8 mouse cellular contexts compared by ENCODE assay signal in genomic region chr8:122433269-122433905, GRCm38 (mm10). TPM values are rescaled to one million over a fixed set of nuclear protein-coding genes. Genes with fewer than 3 reads are reported as not detected.
DNase-seq lines count a peak whose midpoint lies in the region; ATAC-seq lines count a peak whose summit lies in the region.

No protein-coding gene starts in this region.

- peak overlapping the region; percentile 79 for H3K27ac ChIP-seq in kidney, embryonic 16.5 days (ENCODE audit: low read length)
- no peak overlapping the region for H3K27ac ChIP-seq in embryonic facial prominence, embryonic 12.5 days
- peak overlapping the region; percentile 84 for H3K27ac ChIP-seq in limb, embryonic 10.5 days
- H3K27ac ChIP-seq in neural tube, embryonic 13.5 days (replicated peaks): no peak overlapping the region

- H3K36me3 ChIP-seq in kidney, embryonic 16.5 days (ENCODE audit: insufficient read depth, low read length): peaks cover 13% of the 10 kb centered on the region
- H3K36me3 ChIP-seq in embryonic facial prominence, embryonic 12.5 days: peaks cover 44% of the 10 kb centered on the region
- H3K36me3 ChIP-seq in limb, embryonic 10.5 days: peaks cover 53% of the 10 kb centered on the region
- peaks cover 54% of the 10 kb centered on the region for H3K36me3 ChIP-seq in neural tube, embryonic 13.5 days

- ATAC-seq in kidney, embryonic 16.5 days (ENCODE audit: low FRiP score, low TSS enrichment): peak; percentile 32
- 0 out of 2 replicates have a peak, but pooled peaks have one; percentile 37 for ATAC-seq in embryonic facial prominence, embryonic 12.5 days (ENCODE audit: insufficient number of reproducible peaks, insufficient read depth, low FRiP score, low TSS enrichment)
- peak; percentile 45 for ATAC-seq in neural tube, embryonic 13.5 days (ENCODE audit: low read depth)
- ATAC-seq in inflammation-experienced regulatory T-cells, adult 6 months: no peak

- H3K4me3 ChIP-seq in kidney, embryonic 16.5 days (ENCODE audit: low read length): no peak overlapping the region; the same call in 1 of the 2 replicates
- no peak overlapping the region for H3K4me3 ChIP-seq in embryonic facial prominence, embryonic 12.5 days
- H3K4me3 ChIP-seq in limb, embryonic 10.5 days: peak overlapping the region; percentile 63; the same call in 1 of the 2 replicates
- peak overlapping the region; percentile 39; the same call in 1 of the 2 replicates for H3K4me3 ChIP-seq in neural tube, embryonic 13.5 days

- WGBS in kidney, embryonic 16.5 days: 69% methylated on average over 11 of the region's 11 CpGs
- WGBS in embryonic facial prominence, embryonic 12.5 days: 74% methylated on average over 11 of the region's 11 CpGs
- 69% methylated on average over 11 of the region's 11 CpGs for WGBS in limb, embryonic 10.5 days
- 67% methylated on average over 11 of the region's 11 CpGs for WGBS in neural tube, embryonic 13.5 days

- peak overlapping the region; percentile 77 for H3K9ac ChIP-seq in kidney, embryonic 16.5 days (replicated peaks; ENCODE audit: low read length)
- no peak overlapping the region for H3K9ac ChIP-seq in embryonic facial prominence, embryonic 12.5 days
- H3K9ac ChIP-seq in neural tube, embryonic 13.5 days: peak overlapping the region; percentile 65; the same call in 1 of the 2 replicates

- H3K9me3 ChIP-seq in kidney, embryonic 16.5 days (ENCODE audit: low read length): no peaks in the 10 kb centered on the region
- 0 out of 2 replicates have a peak, but pooled peaks cover 3% of the 10 kb centered on the region for H3K9me3 ChIP-seq in embryonic facial prominence, embryonic 12.5 days
- no peaks in the 10 kb centered on the region for H3K9me3 ChIP-seq in limb, embryonic 10.5 days (replicated peaks)
- H3K9me3 ChIP-seq in neural tube, embryonic 13.5 days: no peaks in the 10 kb centered on the region

- peak overlapping the region; percentile 87; the same call in 1 of the 2 replicates for H3K4me2 ChIP-seq in kidney, embryonic 16.5 days (replicated peaks; ENCODE audit: low read depth, low read length)
- H3K4me2 ChIP-seq in embryonic facial prominence, embryonic 12.5 days (replicated peaks): no peak overlapping the region
- peak overlapping the region; percentile 63 for H3K4me2 ChIP-seq in neural tube, embryonic 13.5 days

- peaks cover 38% of the 10 kb centered on the region for H3K4me1 ChIP-seq in kidney, embryonic 16.5 days (ENCODE audit: insufficient read depth, low read length)
- H3K4me1 ChIP-seq in embryonic facial prominence, embryonic 12.5 days: peaks cover 9% of the 10 kb centered on the region
- peaks cover 32% of the 10 kb centered on the region for H3K4me1 ChIP-seq in limb, embryonic 10.5 days
- H3K4me1 ChIP-seq in neural tube, embryonic 13.5 days (replicated peaks): peaks cover 19% of the 10 kb centered on the region

- H3K27me3 ChIP-seq in kidney, embryonic 16.5 days (ENCODE audit: insufficient read depth, low read length): no peaks in the 10 kb centered on the region
- H3K27me3 ChIP-seq in embryonic facial prominence, embryonic 12.5 days: no peaks in the 10 kb centered on the region
- H3K27me3 ChIP-seq in limb, embryonic 10.5 days (ENCODE audit: low read depth, poor library complexity, severe bottlenecking): no peaks in the 10 kb centered on the region
- H3K27me3 ChIP-seq in neural tube, embryonic 13.5 days: no peaks in the 10 kb centered on the region; the same call in 1 of the 2 replicates

- DNase-seq in kidney, postnatal 10 days: no peak
- no peak for DNase-seq in limb, embryonic 10.5 days (ENCODE audit: low spot score)
- DNase-seq in urinary bladder, postnatal 36 days (ENCODE audit: low spot score in 2 of 2): no peak
- no peak for DNase-seq in adrenal gland, adult (ENCODE audit: inconsistent age in 2 of 2, low spot score in 1 of 2)

RNA-seq across cellular contexts. Expression of gene Cyba, which starts 0.7 kb away (rescaled TPM):
- 385 and 421 TPM in 2 replicates for polyA plus RNA-seq in kidney, embryonic 16.5 days (2015; fragmentation: Nextera tagmentation; extraction: Ambion mirVana)
- polyA plus RNA-seq in embryonic facial prominence, embryonic 12.5 days (2016; fragmentation: Nextera tagmentation; extraction: Ambion mirVana): 88.3 TPM in 2 replicates
- polyA plus RNA-seq in limb, embryonic 10.5 days (2016; fragmentation: Nextera tagmentation; extraction: Ambion mirVana): 79.8 and 82.8 TPM in 2 replicates
- 46.6 and 51.4 TPM in 2 replicates for polyA plus RNA-seq in neural tube, embryonic 13.5 days (2015; fragmentation: Nextera tagmentation; extraction: Ambion mirVana)
- 100 to 1,000 TPM; 664 to 875 (median 733) TPM for polyA plus RNA-seq in inflammation-experienced regulatory T-cells, adult 6 months (2017; shearing (Covaris generic))

RNA-seq across cellular contexts. Expression of gene Mvd, which starts 9.8 kb away (rescaled TPM):
- polyA plus RNA-seq in kidney, embryonic 16.5 days (2015; fragmentation: Nextera tagmentation; extraction: Ambion mirVana): 36.4 and 36.6 TPM in 2 replicates
- polyA plus RNA-seq in embryonic facial prominence, embryonic 12.5 days (2016; fragmentation: Nextera tagmentation; extraction: Ambion mirVana): 44.6 and 45.1 TPM in 2 replicates
- 64.6 and 64.9 TPM in 2 replicates for polyA plus RNA-seq in limb, embryonic 10.5 days (2016; fragmentation: Nextera tagmentation; extraction: Ambion mirVana)
- 46.6 and 53.8 TPM in 2 replicates for polyA plus RNA-seq in neural tube, embryonic 13.5 days (2015; fragmentation: Nextera tagmentation; extraction: Ambion mirVana)
- polyA plus RNA-seq in inflammation-experienced regulatory T-cells, adult 6 months (2017; shearing (Covaris generic)): 10 to 100 TPM in 2 of 3 experiments, 1 to 10 TPM in 1; 6.6 to 15.3 (median 12.7) TPM

RNA-seq across cellular contexts. Expression of gene Il17c, which starts 11.6 kb away (rescaled TPM):
- not detected in 2 replicates for polyA plus RNA-seq in kidney, embryonic 16.5 days (2015; fragmentation: Nextera tagmentation; extraction: Ambion mirVana)
- 0.45 TPM in 1 of 2 replicates, not detected in the other for polyA plus RNA-seq in embryonic facial prominence, embryonic 12.5 days (2016; fragmentation: Nextera tagmentation; extraction: Ambion mirVana)
- polyA plus RNA-seq in limb, embryonic 10.5 days (2016; fragmentation: Nextera tagmentation; extraction: Ambion mirVana): 0.28 TPM in 1 of 2 replicates, not detected in the other
- not detected in 2 replicates for polyA plus RNA-seq in neural tube, embryonic 13.5 days (2015; fragmentation: Nextera tagmentation; extraction: Ambion mirVana)
- polyA plus RNA-seq in inflammation-experienced regulatory T-cells, adult 6 months (2017; shearing (Covaris generic)): under 1 TPM in 1 of 3 experiments, not detected in 2; 0.64 TPM

RNA-seq across cellular contexts. Expression of gene Snai3, which starts 27.1 kb away (rescaled TPM):
- polyA plus RNA-seq in kidney, embryonic 16.5 days (2015; fragmentation: Nextera tagmentation; extraction: Ambion mirVana): 0.75 and 0.77 TPM in 2 replicates
- polyA plus RNA-seq in embryonic facial prominence, embryonic 12.5 days (2016; fragmentation: Nextera tagmentation; extraction: Ambion mirVana): 0.45 and 0.73 TPM in 2 replicates
- polyA plus RNA-seq in limb, embryonic 10.5 days (2016; fragmentation: Nextera tagmentation; extraction: Ambion mirVana): not detected in 2 replicates
- polyA plus RNA-seq in neural tube, embryonic 13.5 days (2015; fragmentation: Nextera tagmentation; extraction: Ambion mirVana): 0.15 TPM in 1 of 2 replicates, not detected in the other
- 10 to 100 TPM in 1 of 3 experiments, 1 to 10 TPM in 2; 2.6 to 13.9 (median 3.9) TPM for polyA plus RNA-seq in inflammation-experienced regulatory T-cells, adult 6 months (2017; shearing (Covaris generic))

RNA-seq across cellular contexts. Expression of gene Rnf166, which starts 42.5 kb away (rescaled TPM):
- 39.3 and 46.0 TPM in 2 replicates for polyA plus RNA-seq in kidney, embryonic 16.5 days (2015; fragmentation: Nextera tagmentation; extraction: Ambion mirVana)
- polyA plus RNA-seq in embryonic facial prominence, embryonic 12.5 days (2016; fragmentation: Nextera tagmentation; extraction: Ambion mirVana): 46.8 and 49.9 TPM in 2 replicates
- polyA plus RNA-seq in limb, embryonic 10.5 days (2016; fragmentation: Nextera tagmentation; extraction: Ambion mirVana): 33.1 and 41.4 TPM in 2 replicates
- polyA plus RNA-seq in neural tube, embryonic 13.5 days (2015; fragmentation: Nextera tagmentation; extraction: Ambion mirVana): 36.8 and 39.1 TPM in 2 replicates
- polyA plus RNA-seq in inflammation-experienced regulatory T-cells, adult 6 months (2017; shearing (Covaris generic)): 10 to 100 TPM; 30.5 to 56.1 (median 31.2) TPM

Comparison
In these comparisons a context has a peak if more than half of its experiments do, and no peak if none do; other contexts are left out.
1. H3K27ac ChIP-seq: peak in kidney, embryonic 16.5 days (single experiment) and limb, embryonic 10.5 days (single experiment); none in embryonic facial prominence, embryonic 12.5 days (single experiment) and neural tube, embryonic 13.5 days (single experiment).
2. H3K4me3 ChIP-seq: peak in limb, embryonic 10.5 days (single experiment) and neural tube, embryonic 13.5 days (single experiment); none in kidney, embryonic 16.5 days (single experiment) and embryonic facial prominence, embryonic 12.5 days (single experiment).